Mouse (Mus musculus) kidney, postnatal 0 days (tissue): Measurements from ENCODE around the gene H2-DMa. TPM values are rescaled to one million over a fixed set of nuclear protein-coding genes. Genes with fewer than 3 reads are reported as not detected.

Source experiments
- ATAC-seq: fragments of 200-750 bp; cut with Nextera tagmentation; replicated peaks from 2 replicates; pipeline ENCODE4 v1.8.0; 2017; ENCODE audit warnings: low read depth, moderate number of reproducible peaks, moderate TSS enrichment, moderate library complexity; ENCODE audit not compliant: low FRiP score
- DNase-seq: peaks from one replicate; pipeline ENCODE4 v3.0.0-alpha.2; 2016; ENCODE audit warnings: low spot score
- H3K27ac ChIP-seq: fragments of 300-500 bp; sonication (generic); 2 replicates; pipeline ENCODE4 v1.5.1; 2014; ENCODE audit warnings: mild to moderate bottlenecking
- H3K27me3 ChIP-seq: fragments of 300-500 bp; sonication (generic); 2 replicates; pipeline ENCODE4 v1.6.1; 2014; ENCODE audit warnings: low read length, mixed read lengths; ENCODE audit not compliant: insufficient read depth
- H3K36me3 ChIP-seq: fragments of 300-500 bp; sonication (generic); 2 replicates; pipeline ENCODE4 v1.6.1; 2014; ENCODE audit warnings: low read length, mixed read lengths; ENCODE audit not compliant: insufficient read depth
- H3K4me1 ChIP-seq: fragments of 300-500 bp; sonication (generic); replicated peaks from 2 replicates; pipeline ENCODE4 v1.6.1; 2014; ENCODE audit warnings: antibody characterized with exemption, low read length, mixed read lengths; ENCODE audit not compliant: insufficient read depth
- H3K4me2 ChIP-seq: fragments of 300-500 bp; sonication (generic); 2 replicates; pipeline ENCODE4 v1.6.1; 2014; ENCODE audit warnings: mild to moderate bottlenecking, low read length, moderate library complexity, mixed read lengths
- H3K4me3 ChIP-seq: fragments of 300-500 bp; sonication (generic); replicated peaks from 2 replicates; pipeline ENCODE4 v1.5.1; 2014; ENCODE audit warnings: low read depth, low read length
- H3K9ac ChIP-seq: fragments of 300-500 bp; sonication (generic); 2 replicates; pipeline ENCODE4 v1.6.1; 2014; ENCODE audit warnings: low read depth, low read length
- H3K9me3 ChIP-seq: fragments of 300-500 bp; sonication (generic); replicated peaks from 2 replicates; pipeline ENCODE4 v1.6.1; 2016; ENCODE audit warnings: low read length, inconsistent platforms, mixed read lengths
- CTCF ChIP-seq: IDR thresholded peaks from 2 replicates; pipeline ENCODE4 v1.5.1; 2016; ENCODE audit warnings: antibody characterized with exemption, low read depth, mild to moderate bottlenecking, moderate library complexity
- WGBS: fragments of 180-500 bp; shearing (Covaris S2); extraction: QIAGEN DNeasy Blood & Tissue Kit; methylation state at CpG from one replicate; pipeline ENCODE4 v1.1.7; 2014; 5-methylcytosine and 5-hydroxymethylcytosine counted together
- polyA plus RNA-seq: library from polyadenylated mRNA; unstranded; fragments of >200 nt; fragmentation: Nextera tagmentation; extraction: Ambion mirVana; gene quantifications from 2 replicates; pipeline ENCODE4 v1.2.1, GENCODE M21; 2015

The H2-DMa gene
- polyA plus RNA-seq, 1 experiment from 2014 or later = 18.6 TPM

DNA sequence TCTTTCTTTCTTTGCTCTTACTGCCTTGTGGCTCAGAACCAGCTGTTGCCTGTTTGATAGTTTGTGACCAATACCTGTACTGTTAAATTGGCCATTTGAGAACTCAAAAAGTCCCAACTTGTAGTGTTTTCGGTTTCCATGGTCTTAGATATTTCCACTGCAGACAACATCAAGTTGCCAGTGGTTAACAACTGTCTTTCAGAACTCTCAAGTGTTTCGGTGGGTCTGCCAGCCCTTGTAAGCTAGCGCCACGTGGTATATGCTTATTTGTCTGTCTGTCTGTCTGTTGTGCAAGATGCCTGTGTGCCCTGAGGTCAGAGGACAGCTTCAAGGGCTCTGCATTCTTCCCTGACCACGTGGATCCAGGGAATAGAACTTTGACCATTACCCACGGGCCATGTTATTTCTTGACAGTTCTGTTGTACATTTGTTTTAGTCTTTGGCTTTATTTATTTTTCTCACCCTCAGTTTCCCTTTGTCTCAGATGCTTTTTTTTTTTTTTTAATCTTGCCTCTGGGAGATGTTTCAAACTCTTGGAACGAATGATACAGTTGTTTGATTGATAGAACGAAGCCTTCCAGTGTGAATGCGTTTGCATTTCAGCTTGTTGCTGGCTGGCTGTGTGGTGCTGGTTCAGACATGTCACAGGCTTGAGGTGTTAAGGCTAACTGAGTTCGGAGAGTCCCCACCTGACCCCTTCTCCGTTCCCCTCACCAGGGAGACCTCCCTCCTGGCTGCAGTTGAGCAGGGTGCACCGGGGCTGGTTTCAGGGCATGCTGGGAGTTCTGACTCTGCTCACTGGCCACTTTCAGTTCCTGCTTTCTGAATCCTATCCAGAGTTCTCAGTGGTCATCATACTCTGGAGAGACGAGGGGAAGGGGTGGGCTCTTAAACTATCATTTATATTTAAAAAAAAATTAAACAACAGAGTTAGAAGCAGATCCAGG lies 60.8 kb downstream of the H2-DMa start:
- Histone ChIP-seq H3K27ac (no peak overlapping the region), H3K4me1 (no peaks in the 10 kb centered on the region), H3K36me3 (no peaks in the 10 kb centered on the region), H3K27me3 (no peaks in the 10 kb centered on the region), H3K4me2 (no peak overlapping the region), H3K9me3 (no peaks in the 10 kb centered on the region), H3K4me3 (no peak overlapping the region), H3K9ac (no peak overlapping the region)
- no peak for TF ChIP-seq CTCF
- ATAC-seq (no peak), DNase-seq (no peak)
- 71% methylated on average over 13 of the region's 13 CpGs for WGBS

DNA sequence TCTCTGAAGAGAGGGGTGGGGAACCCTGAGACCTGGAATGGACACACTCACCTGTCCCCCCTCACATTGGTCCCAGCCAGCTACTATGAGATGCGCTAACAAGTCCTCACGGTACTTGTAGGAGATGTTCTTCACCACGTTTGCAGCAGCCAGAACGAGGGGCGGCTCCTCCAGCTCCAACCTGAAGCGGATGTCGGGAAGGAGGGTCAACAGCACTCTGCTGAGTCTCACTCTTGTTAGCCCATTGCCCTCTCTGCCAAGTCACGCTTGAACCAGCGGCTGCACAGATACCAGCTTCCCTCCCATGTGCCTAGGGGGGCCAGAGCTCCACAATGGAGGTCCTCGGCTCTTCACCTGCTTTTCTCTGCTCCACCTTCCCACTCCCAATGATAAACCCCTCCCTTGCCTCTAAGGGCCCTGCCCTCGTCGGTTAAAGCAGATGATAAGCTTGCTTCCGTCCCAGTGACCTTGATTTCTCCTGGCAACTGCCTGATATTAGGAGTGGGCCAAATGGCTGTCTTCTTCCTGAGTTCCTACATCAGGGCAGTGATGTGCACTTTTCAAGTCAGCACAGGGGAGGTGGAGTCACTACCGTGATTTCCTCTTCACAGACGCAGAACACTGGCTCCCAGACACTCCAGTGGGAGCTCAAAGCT lies 64.4 kb downstream of the H2-DMa start:
- Histone ChIP-seq H3K4me2 (no peak overlapping the region), H3K9ac (no peak overlapping the region), H3K4me3 (no peak overlapping the region), H3K27ac (no peak overlapping the region), H3K4me1 (no peaks in the 10 kb centered on the region; the same call in 1 of the 2 replicates), H3K9me3 (no peaks in the 10 kb centered on the region), H3K36me3 (no peaks in the 10 kb centered on the region), H3K27me3 (0 out of 2 replicates have a peak, but pooled peaks cover 7% of the 10 kb centered on the region)
- DNase-seq (no peak), ATAC-seq (no peak)
- WGBS = 73% methylated on average over 15 of the region's 15 CpGs
- no peak for TF ChIP-seq CTCF

- H3K9ac ChIP-seq = no peak overlapping the region
- no peak overlapping the region for H3K27ac ChIP-seq
- no peak for ATAC-seq
- no peak overlapping the region for H3K4me2 ChIP-seq
- WGBS = 90% methylated on average over 9 of the region's 9 CpGs
- DNase-seq = no peak
- H3K4me1 ChIP-seq = no peaks in the 10 kb centered on the region; the same call in 1 of the 2 replicates
- no peaks in the 10 kb centered on the region for H3K9me3 ChIP-seq
- no peaks in the 10 kb centered on the region for H3K36me3 ChIP-seq
- no peak for TF ChIP-seq CTCF
- peaks cover 7% of the 10 kb centered on the region; the same call in 1 of the 2 replicates for H3K27me3 ChIP-seq
- no peak overlapping the region for H3K4me3 ChIP-seq
These were observed 66.2 kb downstream of the H2-DMa start for GRCm38 (mm10) chr17:34185526-34185925.

DNA sequence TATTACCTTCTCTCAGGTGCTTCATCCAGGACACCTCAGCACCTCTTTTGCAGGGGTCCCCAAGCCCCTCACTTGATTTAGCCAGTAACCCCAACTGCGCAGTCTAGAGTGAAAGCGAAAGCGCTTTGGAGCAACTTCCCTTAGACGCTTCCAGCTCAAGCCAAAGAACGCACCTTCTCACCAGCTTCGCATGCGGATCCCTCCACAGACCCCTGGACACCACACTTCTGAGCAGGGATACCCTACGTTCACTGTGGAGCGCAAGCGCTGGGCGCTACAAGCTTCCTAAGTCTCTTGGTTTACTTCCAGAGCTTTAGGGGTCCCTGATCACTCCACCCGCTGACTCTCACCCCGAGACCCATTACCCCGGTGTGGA lies 67.5 kb downstream of the H2-DMa start:
- peak overlapping the region; percentile 68 for H3K4me2 ChIP-seq
- H3K4me1 ChIP-seq = no peaks in the 10 kb centered on the region; the same call in 1 of the 2 replicates
- no peak for TF ChIP-seq CTCF
- ATAC-seq (no peak; the same call in 1 of the 2 replicates), DNase-seq (no peak)
- 5% methylated on average over 14 of the region's 14 CpGs for WGBS
- H3K9ac ChIP-seq = peak overlapping the region; percentile 23; the same call in 1 of the 2 replicates
- no peaks in the 10 kb centered on the region for H3K9me3 ChIP-seq
- no peak overlapping the region for H3K27ac ChIP-seq
- peak overlapping the region; percentile 69 for H3K4me3 ChIP-seq
- peaks cover 11% of the 10 kb centered on the region for H3K27me3 ChIP-seq
- 0 out of 2 replicates have a peak, but pooled peaks cover 3% of the 10 kb centered on the region for H3K36me3 ChIP-seq

DNA sequence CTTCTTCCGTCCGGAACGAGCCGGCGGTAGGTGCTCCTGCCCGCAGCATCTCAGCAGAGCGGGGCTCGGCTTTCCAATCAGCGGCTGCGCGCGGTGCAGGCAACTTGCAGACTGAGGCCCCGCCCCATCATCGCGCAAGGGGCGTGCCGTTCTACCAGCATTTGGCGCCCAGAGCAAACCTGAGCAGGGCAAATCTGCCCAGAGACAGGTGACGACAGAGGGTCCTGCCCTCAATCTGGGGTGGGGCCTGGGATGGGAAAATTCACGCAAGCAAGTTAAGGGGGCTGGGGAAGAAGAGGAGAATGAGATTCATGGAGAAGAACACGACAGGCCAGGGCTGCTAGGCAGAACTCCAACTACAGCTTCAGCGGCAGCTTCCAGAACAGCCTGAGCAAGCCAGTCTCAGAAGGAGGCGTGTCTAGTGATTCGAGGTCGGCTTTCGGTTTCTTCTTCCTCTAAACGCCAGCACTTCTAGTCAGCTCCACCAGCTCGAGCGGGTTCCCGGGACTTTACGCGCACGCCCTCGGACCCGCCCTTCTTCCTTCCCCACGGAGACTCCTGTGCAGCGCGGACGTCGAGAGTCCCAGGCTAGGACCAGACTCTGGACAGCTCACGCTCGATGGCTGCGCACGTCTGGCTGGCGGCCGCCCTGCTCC lies 68.0 kb downstream of the H2-DMa start, which contains the start of the genes Tap1 and Psmb9:
Gene Tap1 (plus strand): TSS at position 293 of the 656 bp plus-strand sequence.
Gene Psmb9 (minus strand): TSS at position 504 of the 656 bp plus-strand sequence.
- Histone ChIP-seq H3K36me3 (0 out of 2 replicates have a peak, but pooled peaks cover 3% of the 10 kb centered on the region), H3K4me2 (peak within 1 kb of the TSS; percentile 68), H3K9ac (peak within 1 kb of the TSS; percentile 69), H3K4me3 (peak within 1 kb of the TSS; percentile 69), H3K27me3 (peaks cover 12% of the 10 kb centered on the region), H3K27ac (peak within 1 kb of the TSS; percentile 75), H3K4me1 (no peaks in the 10 kb centered on the region; the same call in 1 of the 2 replicates), H3K9me3 (no peaks in the 10 kb centered on the region)
- WGBS = under 1% methylated on average over 46 of the region's 46 CpGs
- DNase-seq (peak; percentile 98), ATAC-seq (peak; percentile 96)
- no peak for TF ChIP-seq CTCF
